In the genomic region with DNA sequence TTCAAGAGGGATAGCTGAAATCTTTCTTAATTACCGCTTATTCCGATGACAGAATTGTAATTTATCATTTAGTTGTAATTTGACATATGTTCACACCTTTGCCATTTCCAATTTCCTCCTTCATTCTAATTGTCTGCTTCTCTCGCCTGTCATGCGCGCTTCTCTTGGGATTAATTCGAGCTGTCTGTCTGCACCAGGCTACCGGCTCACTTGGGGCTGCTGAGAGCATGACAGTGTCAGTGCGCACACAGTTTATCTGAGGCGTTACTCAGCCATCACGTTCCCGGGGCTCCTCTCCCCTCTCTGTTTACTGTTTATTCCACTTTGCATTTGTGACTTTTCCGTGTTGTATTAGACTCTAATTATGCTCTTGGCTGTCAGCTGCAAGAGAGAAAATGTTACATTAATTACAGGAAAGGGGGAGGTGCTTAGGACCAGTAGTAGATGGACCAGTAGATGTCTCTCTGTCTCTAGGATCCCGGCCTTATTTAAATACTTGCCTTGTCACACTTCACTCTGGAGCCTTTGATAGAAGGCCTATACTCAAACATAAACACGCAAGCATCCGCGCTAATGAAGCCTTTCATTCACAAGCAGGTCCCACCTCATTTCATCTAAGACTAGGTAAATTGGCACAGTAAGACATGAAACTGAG, we compare ENCODE assay signal across 9 mouse cellular contexts.
DNase-seq lines count a peak whose midpoint lies in the region; ATAC-seq lines count a peak whose summit lies in the region.
"Had no signal": no experiment of that assay in that cellular context is flagged by ENCODE, and none has a peak within 500 bp of the region (broad histone marks: within the 10 kb centered on the region; RNA-seq: fewer than 3 reads in every experiment).

No protein-coding gene starts in this region.

- WGBS in forebrain, embryonic 15.5 days = 15% methylated on average over 16 of the region's 16 CpGs

- peak overlapping the region; percentile 32 for H3K4me3 ChIP-seq in forebrain, embryonic 15.5 days
- H3K4me3 ChIP-seq: liver, embryonic 13.5 days had no signal

- peak overlapping the region; percentile 56 for H3K4me2 ChIP-seq in forebrain, embryonic 15.5 days (replicated peaks)
- H3K4me2 ChIP-seq: liver, embryonic 13.5 days had no signal

- H3K36me3 ChIP-seq in forebrain, embryonic 15.5 days = no peaks in the 10 kb centered on the region
- H3K36me3 ChIP-seq: liver, embryonic 13.5 days had no signal

- H3K9ac ChIP-seq in forebrain, embryonic 15.5 days (replicated peaks) = peak overlapping the region; percentile 24
- H3K9ac ChIP-seq: liver, embryonic 13.5 days had no signal

- peak overlapping the region; percentile 27; the same call in 1 of the 2 replicates for H3K27ac ChIP-seq in forebrain, embryonic 15.5 days (replicated peaks)
- H3K27ac ChIP-seq: liver, embryonic 13.5 days had no signal

- DNase-seq in cerebellum, postnatal 14 days = peak; percentile 7 to 19
- DNase-seq in cerebellum, adult 11-12 months = no peak
- peak; percentile 46 for DNase-seq in MEL-GATA-1-ER (ENCODE audit: extremely low read depth, low read depth)
- peak; percentile 4 for DNase-seq in layer of hippocampus, adult 9-11 months
- DNase-seq in retina, embryonic 14.5 days (ENCODE audit: low spot score) = peak; percentile 66
- DNase-seq in adrenal gland, adult 18-20 months (ENCODE audit: low spot score in 2 of 2) = no peak
- DNase-seq in lung, adult 18-20 months = no peak
- DNase-seq: liver, embryonic 13.5 days had no signal

- no peaks in the 10 kb centered on the region for H3K9me3 ChIP-seq in forebrain, embryonic 15.5 days
- H3K9me3 ChIP-seq: liver, embryonic 13.5 days had no signal

- peaks cover 8% of the 10 kb centered on the region for H3K4me1 ChIP-seq in forebrain, embryonic 15.5 days
- H3K4me1 ChIP-seq: liver, embryonic 13.5 days had no signal

- no peaks in the 10 kb centered on the region for H3K27me3 ChIP-seq in forebrain, embryonic 15.5 days
- H3K27me3 ChIP-seq: liver, embryonic 13.5 days had no signal

- ATAC-seq in forebrain, embryonic 15.5 days (replicated peaks) = peak; percentile 92

Comparison
In these comparisons a context has a peak if more than half of its experiments do, and no peak if none do; other contexts are left out.
1. DNase-seq: peak in cerebellum, postnatal 14 days (2 of 2), MEL-GATA-1-ER (single experiment), layer of hippocampus, adult 9-11 months (single experiment) and retina, embryonic 14.5 days (single experiment); none in cerebellum, adult 11-12 months (single experiment), adrenal gland, adult 18-20 months (0 of 2) and lung, adult 18-20 months (0 of 2).